Mouse (Mus musculus) right cerebral cortex, postnatal 25 days (tissue): ENCODE measurements around the gene Alg6.

Source experiments
- DNase-seq: peaks from one replicate; pipeline ENCODE4 v3.0.0; 2022

Alg6 gene

DNA sequence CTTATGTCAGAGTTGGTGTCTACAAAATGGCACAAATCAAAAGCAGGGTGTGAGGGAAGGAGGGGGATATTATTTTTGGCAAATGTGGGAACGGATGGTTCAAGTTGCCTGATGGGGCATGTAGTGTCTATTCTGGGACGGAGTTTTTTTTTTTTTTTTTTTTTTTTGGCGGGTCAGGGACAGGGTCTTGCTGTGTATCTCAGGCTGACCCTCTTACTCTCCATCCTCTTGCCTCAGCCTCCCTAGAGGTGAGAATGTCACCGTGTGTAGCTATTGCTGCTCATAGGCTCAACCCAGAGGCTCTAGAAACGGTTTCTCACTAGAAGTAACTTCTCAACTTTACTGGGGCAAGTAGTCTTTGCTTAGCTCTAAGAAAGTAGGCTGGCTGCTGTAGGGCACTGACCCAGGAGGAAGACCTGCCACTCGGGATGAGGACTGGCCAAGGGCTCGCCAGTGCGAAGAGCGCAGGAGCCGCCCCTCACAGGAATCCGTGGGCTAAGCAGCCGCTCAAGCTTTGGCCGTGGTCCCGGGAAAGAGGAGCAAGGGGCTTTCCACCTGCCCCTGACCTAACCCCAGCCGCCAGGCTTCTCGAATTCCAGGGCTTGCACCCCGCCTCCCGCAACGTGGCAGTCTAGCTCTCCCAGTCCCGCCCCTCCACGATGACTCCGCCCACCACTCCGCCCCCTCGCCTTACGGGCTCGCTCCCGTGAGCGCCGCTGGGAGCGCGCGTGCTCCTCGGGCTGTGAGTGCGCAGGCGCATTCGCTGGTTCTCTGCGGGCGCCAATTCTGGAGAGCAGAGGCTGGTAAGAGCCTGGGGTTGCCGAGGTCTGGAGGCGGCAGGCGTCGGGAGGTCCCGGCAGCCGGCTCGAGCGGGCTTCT lies at the start of gene Alg6:
Alg6 (plus strand) TSS at position 761 of the 879 bp plus-strand sequence.
- DNase-seq = peak; percentile 95

DNA sequence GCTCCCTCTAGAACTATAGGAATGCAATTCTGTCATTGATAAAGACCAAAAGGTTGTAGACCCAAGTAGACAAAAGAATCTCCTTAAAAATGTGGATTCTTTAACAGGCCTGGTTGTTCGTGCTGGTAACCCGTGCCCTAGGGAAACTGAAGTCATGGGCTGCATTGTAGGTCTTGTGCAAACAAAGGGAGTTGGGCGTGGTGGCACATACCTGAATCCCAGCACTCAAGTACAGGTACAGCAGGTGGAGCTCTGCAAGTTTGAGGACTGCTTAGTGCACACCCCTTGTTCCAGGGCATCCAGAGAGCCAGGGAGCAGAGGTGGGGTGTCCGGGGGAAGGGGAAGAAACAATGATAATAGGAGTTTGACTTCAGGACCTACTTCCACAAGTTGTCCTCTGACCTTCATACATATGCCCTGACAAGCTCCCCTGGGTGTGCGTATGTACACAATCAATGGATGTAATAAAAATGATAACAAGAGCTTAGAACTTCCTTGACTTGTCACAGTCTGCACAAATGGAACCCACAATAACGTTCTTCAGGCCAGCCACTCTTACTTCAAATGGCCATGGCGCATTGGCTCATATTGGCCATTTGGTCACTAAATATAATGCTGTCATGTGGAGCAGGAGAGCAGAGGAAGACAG lies 45.1 kb upstream of the Alg6 start:
- DNase-seq = no peak

DNA sequence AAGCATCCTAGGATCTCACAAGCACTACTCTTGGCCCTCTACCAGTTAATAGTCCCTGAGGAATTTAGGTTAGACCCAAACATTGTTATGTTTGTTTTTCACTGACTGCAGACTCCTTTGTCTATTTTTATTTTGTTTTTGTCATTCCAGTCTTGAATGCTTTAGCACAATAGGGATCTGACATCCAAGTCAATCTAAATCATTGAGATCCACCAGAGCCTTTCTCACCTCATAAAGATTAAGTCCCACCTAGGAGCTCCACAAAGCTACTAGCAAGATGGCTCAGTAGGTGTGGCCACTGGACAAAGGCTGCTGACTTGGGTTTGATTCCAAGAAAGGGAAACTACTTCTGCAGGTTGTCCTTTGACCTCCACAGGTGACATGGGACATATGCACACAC lies 40.3 kb upstream of the Alg6 start:
- DNase-seq = no peak

DNA sequence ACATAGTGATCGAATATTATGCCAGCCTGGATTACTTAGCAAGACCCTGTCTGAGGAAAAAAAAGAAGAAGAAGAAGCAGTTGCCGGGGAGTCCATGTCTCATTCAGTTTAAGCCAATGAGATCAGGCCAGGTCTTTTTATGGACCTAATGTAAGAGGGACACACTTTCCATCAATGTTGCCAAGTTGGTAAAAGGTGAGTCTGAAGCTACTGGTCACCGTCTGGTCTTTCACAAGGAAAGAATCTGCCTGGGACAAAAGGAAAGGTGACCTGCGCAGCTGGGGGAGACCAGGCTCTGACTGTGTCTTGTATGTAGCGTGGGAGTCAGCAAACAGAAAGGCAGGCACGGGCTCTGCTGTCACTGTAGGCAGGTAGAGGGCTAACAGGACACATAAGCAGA lies 31.5 kb upstream of the Alg6 start:
- DNase-seq = no peak

DNA sequence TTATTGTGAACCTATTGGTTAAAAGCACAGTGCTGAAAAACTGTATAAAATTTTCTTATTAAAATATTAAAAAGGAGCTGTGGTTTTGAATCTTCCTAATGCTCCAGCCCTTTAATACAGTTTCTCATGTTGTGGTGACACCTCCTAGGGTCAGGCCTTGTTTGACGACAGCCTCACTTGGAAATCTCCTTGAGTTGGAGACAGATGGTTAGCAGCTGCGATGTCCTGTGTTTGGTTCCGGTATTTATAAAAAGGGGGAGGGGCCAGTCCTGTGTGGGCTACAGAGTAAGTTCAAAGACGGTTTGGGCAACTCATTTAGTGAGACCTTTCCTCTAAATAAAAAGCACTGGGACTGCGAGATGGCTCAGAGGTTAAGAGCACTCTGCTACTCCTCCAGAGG lies 29.2 kb upstream of the Alg6 start:
- DNase-seq = no peak

DNA sequence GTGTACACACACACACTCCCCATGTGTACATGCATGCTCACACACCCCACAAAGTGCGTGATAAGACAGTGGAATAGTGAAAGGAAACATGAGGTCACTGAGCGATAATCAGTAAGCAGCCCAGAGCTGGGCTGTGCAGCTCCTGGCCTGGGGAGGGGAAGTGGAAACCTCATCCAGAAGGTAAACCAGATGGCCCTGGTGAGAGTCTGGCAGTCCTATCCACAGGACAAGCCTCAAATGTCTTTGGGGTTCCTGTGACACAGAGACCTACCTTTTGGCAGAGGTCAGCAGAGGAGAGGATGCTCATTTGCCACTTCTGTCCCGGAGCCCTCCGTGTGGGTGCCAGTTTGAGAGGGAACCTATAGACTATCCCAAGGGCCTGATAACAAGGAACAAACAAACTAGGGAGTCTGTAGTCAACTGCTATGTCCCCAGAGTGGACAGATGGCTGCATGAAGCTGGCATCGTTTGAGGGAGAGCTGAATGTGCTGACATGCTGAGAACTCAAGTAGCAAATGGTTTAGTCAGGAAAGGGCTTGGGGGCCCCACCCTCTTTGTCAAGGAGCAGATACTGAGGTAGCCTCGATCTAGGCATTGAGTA lies 2.8 kb upstream of the Alg6 start:
- DNase-seq = no peak

DNA sequence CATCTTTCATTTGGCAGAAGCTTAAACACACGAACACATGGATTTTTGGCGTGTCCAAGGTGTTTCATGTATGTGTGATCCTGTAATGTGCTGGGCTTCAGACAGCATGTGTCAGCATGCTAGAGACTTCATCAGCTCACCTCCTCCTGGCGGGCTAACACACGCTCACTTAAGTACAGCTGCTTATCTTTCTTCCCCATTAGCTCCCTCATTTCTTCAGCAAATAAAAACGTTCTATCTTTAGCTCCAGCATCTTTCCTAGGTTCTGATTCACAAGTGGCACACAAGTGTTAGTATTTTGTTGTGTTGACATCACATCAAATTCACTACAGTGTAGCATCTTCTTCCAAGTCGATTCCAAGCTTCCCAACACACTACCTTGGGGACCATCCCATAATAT lies 1.5 kb upstream of the Alg6 start:
- DNase-seq = no peak

DNA sequence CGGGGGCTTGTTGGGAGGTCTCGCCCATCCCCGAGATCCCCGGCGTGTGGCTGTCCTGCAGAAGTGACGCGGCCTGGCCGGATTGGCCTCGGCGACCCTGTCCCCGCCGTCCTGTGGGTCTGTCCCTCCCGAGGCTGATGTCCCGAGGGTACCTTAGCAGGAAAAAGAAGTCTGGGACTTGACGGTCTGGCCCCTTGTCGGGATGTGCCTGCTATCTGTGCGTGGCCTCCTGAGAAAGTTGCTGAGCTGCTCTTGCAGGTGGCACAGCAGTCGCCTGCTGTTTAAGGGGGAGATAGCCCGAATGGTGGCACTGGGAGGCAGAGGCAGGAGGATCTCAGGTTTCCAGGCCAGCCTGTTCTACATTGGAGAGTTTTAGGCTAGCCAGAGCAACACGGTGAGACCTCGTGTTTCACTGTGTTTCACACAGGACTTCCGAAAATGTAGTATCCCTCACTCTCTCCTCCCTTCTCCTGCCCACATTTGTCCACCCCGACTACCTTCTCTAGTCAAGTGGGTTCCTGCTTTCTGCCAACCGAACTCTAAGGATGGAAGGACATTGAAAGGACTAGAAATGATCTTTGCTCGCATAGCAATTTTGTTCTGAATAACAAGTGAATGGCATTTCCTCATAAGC lies 436 bp downstream of the Alg6 start:
- no peak for DNase-seq

DNA sequence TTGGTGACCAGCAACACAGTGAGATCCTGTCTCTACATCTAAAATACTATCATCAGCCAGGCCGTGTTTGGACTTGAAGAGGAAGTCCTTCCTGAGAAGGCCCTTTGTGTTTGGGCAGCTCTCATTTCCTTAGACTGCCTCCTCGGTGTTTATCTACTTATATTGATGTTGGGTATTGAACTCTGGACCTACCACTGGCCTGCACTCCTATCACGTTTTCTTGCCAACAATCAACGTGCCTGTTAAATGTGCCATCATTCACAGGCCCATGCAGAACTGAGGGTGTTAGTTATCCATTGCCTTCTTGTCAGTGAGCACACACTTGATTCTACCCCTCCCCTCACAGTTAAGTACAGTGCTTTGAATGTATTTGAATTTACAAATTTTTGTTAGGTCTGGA lies 2.4 kb downstream of the Alg6 start:
- no peak for DNase-seq

DNA sequence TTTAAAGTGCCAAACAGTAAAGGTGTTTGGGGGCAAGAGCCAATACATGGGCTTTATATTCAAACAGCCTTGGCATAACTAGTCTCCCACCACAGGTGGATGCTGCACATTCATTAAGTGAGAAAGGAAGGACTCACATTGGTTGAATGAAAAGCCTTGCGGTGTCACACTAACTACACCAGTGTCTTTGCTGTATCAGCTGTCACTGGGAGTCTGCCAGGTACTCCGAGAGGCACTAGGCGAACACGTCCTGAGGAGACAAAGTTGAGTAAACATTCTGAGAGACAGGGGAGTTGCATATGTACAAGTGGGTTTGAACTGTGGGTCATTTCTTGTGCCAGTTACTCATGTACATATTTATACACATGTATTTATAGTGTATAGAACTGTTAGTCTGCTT lies 8.9 kb downstream of the Alg6 start:
- no peak for DNase-seq

DNA sequence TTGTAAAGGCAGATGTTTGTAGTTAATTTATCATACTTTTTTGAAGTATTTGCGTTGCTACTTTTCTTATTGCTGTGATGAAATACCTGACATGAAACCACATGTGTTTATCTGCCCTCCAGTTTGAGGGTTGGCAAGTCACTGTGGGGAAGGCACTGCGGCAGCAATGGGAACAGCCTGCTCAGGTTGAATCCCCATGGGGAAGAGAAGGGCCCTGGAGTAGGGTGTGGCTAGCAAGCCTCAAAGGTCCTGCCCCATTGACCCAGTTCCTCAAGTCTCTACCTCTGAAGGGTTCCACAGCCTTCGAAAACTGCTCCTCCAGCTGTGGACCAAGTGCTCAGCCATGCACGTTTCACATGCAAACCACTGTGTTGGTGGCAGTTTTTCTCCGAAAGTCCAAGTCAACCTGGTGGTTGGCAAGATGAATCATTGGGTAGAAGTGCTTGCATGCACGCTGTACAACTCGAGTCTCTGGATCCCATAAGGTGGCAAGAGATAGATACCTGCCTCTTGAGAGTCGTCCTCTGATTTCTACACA lies 10.5 kb downstream of the Alg6 start:
- DNase-seq = no peak

DNA sequence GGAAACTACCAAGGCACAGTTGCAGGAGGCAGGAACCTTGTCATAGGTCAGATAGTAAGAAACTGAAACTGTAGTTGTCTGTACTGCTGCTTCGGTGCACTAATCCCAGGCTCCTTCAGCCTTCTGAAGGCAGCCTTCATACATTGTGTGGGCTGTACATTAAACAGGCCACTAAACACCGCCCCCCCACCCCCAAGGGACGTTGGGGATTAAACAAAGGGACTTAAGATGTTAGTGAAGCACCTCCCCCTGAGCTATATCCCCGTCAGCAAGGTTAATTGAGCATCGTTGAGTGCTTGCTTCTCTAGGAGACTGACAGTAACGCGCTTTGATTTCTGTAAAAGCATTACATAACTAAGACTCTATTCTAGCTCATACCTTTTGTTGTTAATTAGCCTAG lies 24.4 kb downstream of the Alg6 start:
- no peak for DNase-seq

DNA sequence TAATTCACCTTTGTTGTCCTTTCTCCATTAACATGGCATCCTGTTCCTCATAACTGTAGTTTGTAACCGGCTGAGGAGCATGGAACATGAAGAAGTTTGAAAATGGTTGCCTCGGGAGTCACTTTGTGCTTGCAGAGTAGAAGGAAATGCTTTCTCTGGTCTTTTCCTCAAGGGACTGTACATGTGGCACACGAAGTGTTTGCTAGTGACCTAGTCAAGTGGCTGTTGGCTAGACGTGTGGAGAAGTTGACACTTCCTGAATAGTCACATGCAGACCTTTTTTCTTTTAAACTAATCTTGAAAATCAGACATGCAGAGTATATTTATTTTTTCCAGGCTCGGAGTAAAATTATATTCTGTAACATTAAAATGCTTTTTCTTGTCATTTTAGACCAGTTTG lies 37.0 kb downstream of the Alg6 start:
- no peak for DNase-seq

DNA sequence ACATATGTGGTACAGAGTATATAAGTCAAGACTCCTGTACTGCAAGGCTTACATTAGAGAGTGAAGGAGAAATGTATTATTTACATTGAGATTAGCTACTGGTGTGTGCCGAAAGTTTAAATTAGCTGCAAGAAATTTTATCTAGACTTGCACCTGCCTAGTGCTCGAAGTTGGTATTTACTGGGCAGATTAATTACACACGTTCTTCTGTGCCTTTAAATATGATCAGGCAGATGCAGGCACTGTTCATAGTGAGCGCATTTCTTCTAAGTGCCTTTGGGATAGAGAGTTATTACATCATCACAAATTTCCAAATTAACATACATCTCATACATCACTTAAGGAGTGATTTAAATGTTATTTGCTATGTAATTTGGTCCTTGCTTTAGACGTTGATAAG lies 50.8 kb downstream of the Alg6 start:
- DNase-seq = no peak

DNA sequence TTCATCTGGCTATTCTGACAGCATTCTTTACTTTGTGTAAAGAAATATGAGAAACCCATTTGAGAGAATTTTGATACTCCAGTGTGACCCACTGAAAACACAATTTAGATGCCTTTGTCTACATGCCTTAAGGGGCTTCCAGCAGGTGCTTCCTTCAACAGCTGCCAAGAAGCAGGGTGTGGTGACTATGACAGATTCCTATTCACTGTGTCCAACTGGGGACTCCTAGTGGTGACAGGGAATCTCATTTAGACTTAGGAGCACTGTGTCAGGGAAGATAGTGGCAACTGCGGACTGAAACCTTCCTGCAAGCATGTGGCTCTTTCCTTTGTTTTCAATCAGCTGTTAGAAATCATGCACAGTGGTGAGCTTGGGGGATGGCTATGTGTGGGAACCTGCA lies 51.3 kb downstream of the Alg6 start:
- DNase-seq = no peak

DNA sequence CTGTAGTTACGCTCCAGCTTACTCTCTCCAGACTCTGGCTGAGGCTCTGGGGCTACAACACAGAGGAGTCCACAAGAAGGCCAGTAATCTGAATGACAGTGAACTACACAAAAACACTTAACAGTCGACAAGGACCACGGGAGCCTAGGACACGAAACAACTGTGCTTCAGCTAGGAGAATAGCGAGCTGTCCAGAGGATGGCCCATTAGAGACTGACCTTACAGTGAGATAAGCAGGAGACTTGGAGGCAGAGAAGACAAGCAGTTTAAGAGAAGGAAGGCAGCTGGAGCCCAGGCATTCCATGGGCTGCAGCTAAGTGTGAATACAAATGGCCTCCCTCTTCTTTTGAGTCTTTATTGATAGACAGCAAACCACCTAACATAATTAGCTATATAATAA lies 55.1 kb downstream of the Alg6 start:
- no peak for DNase-seq

DNA sequence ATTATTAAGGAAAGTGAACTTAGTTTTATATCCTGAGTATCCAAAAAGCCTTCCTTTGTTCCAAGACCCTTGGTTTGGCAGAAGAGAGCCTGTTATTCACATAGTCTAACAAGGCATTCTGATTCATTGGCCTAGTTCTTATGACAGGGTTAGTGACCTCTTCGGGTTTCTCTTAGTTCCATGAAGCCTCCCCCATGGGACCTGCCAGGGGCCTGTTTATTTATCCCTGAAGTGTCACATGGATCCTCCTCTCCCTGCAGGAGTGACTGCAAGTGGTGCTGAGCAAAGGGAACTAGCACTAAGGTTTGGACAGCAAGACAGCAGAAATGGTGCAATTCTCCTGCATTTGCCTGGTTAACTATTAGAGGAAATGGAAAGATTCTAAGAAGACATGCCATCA lies 57.6 kb downstream of the Alg6 start:
- DNase-seq = no peak

DNA sequence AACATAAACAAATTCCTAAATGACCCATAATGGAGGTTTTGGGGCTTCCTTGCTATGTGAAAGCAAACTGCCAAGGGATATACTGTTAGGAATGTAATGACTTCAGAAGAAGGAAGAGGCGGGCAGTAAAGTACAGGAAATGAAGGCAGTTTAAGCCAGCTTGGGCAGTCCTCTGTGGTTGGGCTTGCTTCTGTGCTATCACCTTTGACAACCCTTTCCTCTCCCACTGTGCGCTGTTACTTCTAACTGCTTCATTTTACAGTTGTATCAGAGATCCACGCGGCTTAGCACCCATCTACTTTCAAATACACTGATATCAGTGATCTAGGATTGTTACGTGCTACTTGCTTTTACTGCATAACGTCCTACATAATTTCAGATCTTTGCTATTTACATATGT lies 76.9 kb downstream of the Alg6 start:
- DNase-seq = no peak
